Mouse (Mus musculus): ENCODE results near the gene Snx13.

DNA sequence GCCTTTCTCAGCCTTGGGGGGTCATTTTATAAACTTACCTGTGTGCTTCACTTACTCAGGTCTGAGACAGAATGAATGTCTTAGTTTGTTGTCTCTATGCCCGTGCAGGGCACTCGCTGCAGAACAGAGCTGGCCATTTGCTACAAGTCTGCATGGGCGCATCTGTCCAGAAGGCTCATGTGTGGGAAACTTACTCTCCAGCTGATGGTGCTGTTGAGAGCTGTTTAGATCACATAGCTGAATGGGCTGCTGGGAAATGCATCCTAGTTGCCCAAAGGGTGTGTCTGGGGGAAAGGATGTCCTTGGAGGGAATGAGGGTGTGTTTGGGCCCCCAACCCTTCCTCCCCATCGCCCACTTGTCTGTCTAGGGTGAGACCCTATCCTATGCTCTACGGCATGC, 137.3 kb downstream of the Snx13 start:
- TF ChIP-seq GATA1 (IDR thresholded peaks at IDR 0.05; ENCODE audit: borderline replicate concordance, low read length), result no peak
- no peak for TF ChIP-seq FLI1 (IDR thresholded peaks at IDR 0.05; ENCODE audit: low read length)

Measured in megakaryocyte, embryonic 14.5 days (primary cell).